Mouse (Mus musculus) ovary, adult 18-20 months (tissue): Measurements from ENCODE around the gene Pin1.
"Not testable (repeated sequence)": the region's sequence is repeated elsewhere in the genome, so short reads cannot be mapped to it uniquely, and the experiment has no call there.

Experiments
- DNase-seq: peaks from one replicate; pipeline ENCODE4 v3.0.0; 2022; ENCODE audit warnings: low spot score, mixed read lengths

The Pin1 gene

GRCm38 (mm10) chr9:20662325-20662724 lies 10.4 kb downstream of the Pin1 start:
- no peak for DNase-seq

DNA sequence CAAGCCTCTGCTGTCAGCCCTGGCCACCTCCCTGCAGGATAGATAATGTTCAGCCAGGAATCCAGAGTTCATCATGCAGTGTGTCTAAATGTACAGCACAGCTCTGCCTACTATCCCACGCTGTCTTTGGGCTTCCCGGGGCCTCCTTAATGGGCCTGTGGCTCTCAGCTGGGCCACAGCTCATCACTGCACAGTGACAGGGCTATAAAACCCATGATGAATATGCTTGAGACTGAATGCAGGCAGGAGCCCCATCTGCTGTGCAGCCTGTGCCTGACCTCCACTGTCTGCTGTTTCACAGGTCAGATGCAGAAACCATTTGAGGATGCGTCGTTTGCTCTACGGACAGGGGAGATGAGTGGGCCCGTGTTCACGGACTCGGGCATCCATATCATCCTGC lies 11.0 kb downstream of the Pin1 start:
- no peak for DNase-seq

- DNase-seq = no peak
Observed at GRCm38 (mm10) chr9:20663956-20664355, 12.1 kb downstream of the Pin1 start.

GRCm38 (mm10) chr9:20664366-20664765 lies 12.5 kb downstream of the Pin1 start:
- no peak for DNase-seq

GRCm38 (mm10) chr9:20664982-20665637 lies 13.2 kb downstream of the Pin1 start:
- DNase-seq = no peak

GRCm38 (mm10) chr9:20665925-20666324 lies 14.0 kb downstream of the Pin1 start:
- DNase-seq = no peak

- DNase-seq = no peak
Observed at GRCm38 (mm10) chr9:20666510-20667034, 14.7 kb downstream of the Pin1 start.

DNA sequence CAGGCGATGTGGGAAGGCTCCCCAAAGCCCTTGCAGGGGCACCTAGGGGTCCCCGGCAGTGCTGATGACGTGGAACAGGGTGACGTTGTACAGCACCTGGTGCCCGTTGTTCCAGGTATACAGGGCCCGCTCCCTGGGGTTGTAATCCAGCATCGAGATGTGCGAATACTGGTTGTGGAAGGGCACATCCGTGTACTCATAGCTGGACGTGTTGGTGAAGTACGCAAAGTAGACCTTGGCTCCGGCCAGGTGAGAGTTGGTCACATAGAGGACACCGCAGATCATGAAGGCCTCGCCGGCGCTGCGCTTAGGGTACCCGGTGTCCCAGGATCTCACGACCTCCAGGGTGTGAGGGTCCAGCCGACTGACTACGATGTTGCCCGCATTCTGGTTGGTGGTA lies 16.2 kb downstream of the Pin1 start:
- no peak for DNase-seq

DNA sequence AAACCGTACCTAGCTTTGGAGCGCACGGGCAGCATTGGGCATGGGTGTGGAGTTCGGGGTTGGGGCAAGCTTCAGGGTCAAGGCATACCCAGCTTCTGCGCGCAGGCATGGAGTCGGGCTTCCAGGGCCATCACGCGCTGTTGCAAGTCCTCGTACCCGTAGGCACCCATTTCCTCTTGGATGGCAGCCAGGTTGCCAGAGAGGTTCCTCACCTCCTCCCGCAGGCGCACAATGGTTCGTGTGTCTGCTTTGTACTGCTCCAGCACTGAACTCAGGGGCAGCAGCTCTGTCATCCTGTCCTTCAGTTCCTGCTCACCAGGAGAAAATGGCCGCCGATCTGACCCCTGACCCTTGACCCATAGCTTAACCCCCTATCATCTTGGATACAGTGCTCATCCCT lies 20.2 kb downstream of the Pin1 start:
- no peak for DNase-seq

- no peak for DNase-seq
Observed at GRCm38 (mm10) chr9:20677892-20678291, 26.0 kb downstream of the Pin1 start.

- DNase-seq = no peak
Observed at GRCm38 (mm10) chr9:20680378-20680958, 28.6 kb downstream of the Pin1 start.

DNA sequence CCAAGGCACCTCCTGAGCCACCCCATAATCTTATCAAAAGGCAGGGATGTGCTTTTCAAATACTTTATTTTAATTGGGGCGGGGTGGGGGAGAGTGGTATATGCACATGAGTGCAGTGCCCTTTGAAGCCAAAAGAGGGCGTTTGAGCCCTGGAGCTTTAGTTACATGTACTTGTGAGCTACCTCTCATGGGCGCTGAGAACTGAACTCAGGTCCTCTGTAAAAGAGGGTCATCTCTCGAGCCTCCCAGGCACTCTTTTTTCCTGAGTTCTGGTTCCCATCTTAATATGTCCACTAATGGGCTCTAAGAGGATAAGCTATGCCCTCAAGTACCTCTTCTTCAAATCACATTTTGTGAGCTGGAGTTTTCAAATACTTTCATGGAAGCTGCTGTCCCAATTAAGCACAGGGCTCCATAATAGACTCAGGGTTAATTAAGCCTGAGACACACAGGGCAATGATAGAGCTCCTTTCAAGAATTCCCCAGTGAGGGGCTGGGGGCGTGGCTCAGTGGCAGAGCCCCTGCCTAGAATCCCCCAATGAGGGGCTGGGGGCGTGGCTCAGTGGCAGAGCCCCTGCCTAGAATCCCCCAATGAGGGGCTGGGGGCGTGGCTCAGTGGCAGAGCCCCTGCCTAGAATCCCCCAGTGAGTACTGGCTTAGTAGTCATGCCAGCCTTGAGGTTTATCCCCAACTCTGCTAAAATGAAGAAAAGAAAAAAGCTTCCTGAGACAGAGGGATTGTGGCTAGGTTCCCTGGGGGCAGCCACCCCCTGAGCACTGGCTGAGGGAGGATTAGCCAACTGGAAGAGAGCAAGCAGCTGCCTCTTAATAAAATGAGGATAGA lies 29.9 kb downstream of the Pin1 start:
- no peak for DNase-seq

DNA sequence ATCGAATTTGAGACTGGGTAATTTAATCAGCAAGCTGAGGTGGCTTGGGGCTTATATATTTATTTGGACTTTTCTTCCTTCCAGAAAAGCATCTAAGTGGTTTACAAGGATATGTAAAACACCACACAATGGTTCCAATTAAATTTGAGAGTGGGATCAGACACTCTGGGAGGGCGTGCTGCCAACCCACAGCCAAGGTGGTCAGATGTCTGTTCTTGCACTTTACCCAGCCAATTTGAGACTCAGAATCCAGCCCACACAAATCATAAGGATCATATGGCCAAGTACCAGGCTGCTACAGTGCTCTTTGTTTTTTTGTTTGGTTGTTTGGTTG lies 30.5 kb downstream of the Pin1 start:
- DNase-seq = no peak

DNA sequence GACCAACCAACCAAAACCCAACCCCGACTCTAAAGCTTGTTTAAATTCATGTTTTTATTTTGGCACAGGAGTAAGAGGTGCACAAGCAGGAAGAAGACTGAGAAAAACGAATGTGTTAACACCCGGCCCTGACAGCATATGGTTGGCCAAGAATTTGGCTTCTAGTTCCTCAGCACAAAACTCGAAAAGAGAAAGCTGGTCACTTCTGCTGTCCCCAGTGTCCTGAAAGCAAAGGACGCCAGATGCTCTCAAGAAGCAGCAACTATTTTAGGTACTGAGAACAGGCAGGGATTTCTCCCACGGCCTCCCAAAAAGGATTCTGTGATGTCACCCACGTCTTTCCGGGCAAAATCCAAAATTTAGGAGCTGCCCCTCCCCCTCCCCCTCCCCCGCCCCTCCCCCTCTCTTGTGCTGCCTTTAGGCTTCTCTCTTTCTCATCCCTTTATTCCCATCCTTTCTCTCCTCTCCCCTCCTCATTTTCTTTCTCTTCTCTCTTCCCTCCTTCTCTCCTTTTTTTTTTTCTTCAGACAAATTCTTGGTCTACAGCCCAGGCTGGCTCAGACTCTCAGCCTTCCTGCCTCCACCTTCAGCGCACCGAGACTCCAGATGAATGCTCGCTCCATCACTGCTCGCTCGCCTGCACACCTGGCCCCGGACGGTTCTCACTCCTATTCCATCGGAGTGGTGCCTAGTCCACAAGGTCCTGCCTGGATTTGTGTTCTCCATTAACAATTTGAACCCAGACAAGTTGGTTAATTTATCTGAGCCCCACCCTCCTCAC lies 33.4 kb downstream of the Pin1 start:
- DNase-seq = no peak

GRCm38 (mm10) chr9:20689403-20689802 lies 37.5 kb downstream of the Pin1 start:
- DNase-seq = no peak

GRCm38 (mm10) chr9:20689913-20690312 lies 38.0 kb downstream of the Pin1 start:
- DNase-seq = no peak

GRCm38 (mm10) chr9:20690449-20690848 lies 38.6 kb downstream of the Pin1 start:
- DNase-seq = not testable (repeated sequence)

- DNase-seq = no peak
Observed at GRCm38 (mm10) chr9:20692863-20693262, 41.0 kb downstream of the Pin1 start.

- DNase-seq = no peak
Observed at GRCm38 (mm10) chr9:20694721-20695235, 42.9 kb downstream of the Pin1 start.

DNA sequence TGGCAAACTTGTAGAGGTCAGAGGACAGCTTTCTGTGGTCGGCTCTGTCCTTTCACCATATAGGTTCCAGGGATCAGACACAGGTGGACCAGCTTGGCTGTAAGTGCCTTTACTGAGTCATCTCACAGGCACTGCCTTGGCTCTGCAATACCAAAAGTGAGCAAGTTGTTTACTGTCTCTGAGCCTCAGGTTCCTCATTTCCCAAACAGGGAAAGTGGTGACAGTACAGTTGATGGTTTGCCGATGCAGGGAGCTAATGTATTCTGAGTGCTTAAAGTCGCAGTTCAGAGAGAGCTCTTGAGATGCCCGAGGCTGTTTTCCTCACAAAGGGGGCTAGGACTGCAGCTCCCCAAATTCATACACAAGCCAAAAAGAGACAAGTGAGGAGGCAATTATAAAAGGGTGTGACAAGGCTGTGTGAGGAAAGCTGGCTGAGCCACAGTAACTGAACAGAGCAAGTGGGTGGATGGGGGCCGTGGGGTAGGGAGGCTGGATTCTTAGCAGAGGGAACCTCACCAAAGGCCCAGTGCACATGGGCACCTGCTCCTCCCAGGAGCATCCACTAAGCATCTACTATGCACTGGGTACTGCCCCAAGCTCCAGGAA lies 44.3 kb downstream of the Pin1 start:
- no peak for DNase-seq

DNA sequence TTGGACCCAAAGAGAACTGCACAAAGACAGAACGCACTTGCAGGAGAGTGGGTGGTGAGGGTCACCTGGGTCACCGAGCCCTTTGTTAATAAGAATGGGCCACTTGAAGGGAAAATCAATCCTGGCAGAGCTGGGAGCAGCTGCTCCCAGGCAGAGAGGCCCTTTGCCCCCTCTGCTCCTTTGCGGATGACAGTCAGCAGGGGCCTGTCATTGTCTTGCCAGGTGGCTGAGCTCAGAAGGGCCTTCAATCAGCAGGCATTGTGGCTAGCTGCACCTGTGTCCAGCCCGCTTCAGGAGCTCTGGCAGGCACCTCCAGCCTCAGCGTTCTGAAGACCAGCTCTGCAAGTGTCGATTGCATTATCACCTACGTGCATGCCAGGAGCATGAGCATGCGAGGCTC lies 45.6 kb downstream of the Pin1 start:
- DNase-seq = no peak
